Mouse (Mus musculus) C2C12 (cell line): ENCODE results near the gene Atp13a4. TPM values are rescaled to one million over a fixed set of nuclear protein-coding genes. Genes with fewer than 3 reads are reported as not detected.
A peak's percentile ranks its signal among the peaks of the same experiment; 100 is the strongest.

Source experiments
- H3K27me3 ChIP-seq: one replicate; pipeline ENCODE4 v1.6.1; 2011; ENCODE audit not compliant: control insufficient read depth, insufficient read depth, insufficient read length
- H3K36me3 ChIP-seq: one replicate; pipeline ENCODE4 v1.6.1; 2011; ENCODE audit not compliant: control insufficient read depth, insufficient read depth
- H3K4me3 ChIP-seq: one replicate; pipeline ENCODE4 v1.5.1; 2011; ENCODE audit warnings: mild to moderate bottlenecking, control low read depth; ENCODE audit not compliant: poor library complexity, insufficient read depth, severe bottlenecking
- H3K79me2 ChIP-seq: one replicate; pipeline ENCODE4 v1.6.1; 2011; ENCODE audit not compliant: control insufficient read depth, insufficient read depth
- H3K79me3 ChIP-seq: one replicate; pipeline ENCODE4 v1.6.1; 2011; ENCODE audit warnings: low read depth, control low read depth
- H3ac ChIP-seq: one replicate; pipeline ENCODE3; 2011; ENCODE audit warnings: low read depth; ENCODE audit not compliant: control insufficient read depth, insufficient read length
- CEBPB ChIP-seq: IDR thresholded peaks from one replicate; pipeline ENCODE4 v1.6.1; 2011; ENCODE audit warnings: low read depth, mild to moderate bottlenecking, control low read depth, moderate library complexity
- CTCF ChIP-seq: IDR thresholded peaks from one replicate; pipeline ENCODE4 v1.5.1; 2011; ENCODE audit not compliant: control insufficient read depth, insufficient read depth, insufficient read length
- FOSL1 ChIP-seq: IDR thresholded peaks from one replicate; pipeline ENCODE4 v1.8.0; 2011; ENCODE audit warnings: mild to moderate bottlenecking, low read length; ENCODE audit not compliant: poor library complexity, insufficient read depth, severe bottlenecking
- MAX ChIP-seq: IDR thresholded peaks from one replicate; pipeline ENCODE4 v1.6.1; 2011; ENCODE audit warnings: mild to moderate bottlenecking, control low read depth
- MYOD1 ChIP-seq: IDR thresholded peaks from one replicate; pipeline ENCODE4 v1.6.1; 2011; ENCODE audit warnings: low read depth; ENCODE audit not compliant: control insufficient read depth, insufficient read length
- MYOG ChIP-seq: IDR thresholded peaks from one replicate; pipeline ENCODE4 v1.6.1; 2011; ENCODE audit not compliant: control insufficient read depth, insufficient read length; ENCODE audit errors: extremely low read depth
- USF1 ChIP-seq: IDR thresholded peaks from one replicate; pipeline ENCODE4 v1.6.1; 2011; ENCODE audit warnings: low read depth, mild to moderate bottlenecking, control low read depth, moderate library complexity
- polyA plus RNA-seq: library from polyadenylated mRNA; unstranded; fragments of >200 nt; fragmentation: generic; extraction: Trizol; gene quantifications from one replicate; pipeline ENCODE4 v1.2.1, GENCODE M21; 2012; ENCODE audit warnings: missing spikeins

Gene Atp13a4
- polyA plus RNA-seq, 1 experiment = 0.01 TPM

DNA sequence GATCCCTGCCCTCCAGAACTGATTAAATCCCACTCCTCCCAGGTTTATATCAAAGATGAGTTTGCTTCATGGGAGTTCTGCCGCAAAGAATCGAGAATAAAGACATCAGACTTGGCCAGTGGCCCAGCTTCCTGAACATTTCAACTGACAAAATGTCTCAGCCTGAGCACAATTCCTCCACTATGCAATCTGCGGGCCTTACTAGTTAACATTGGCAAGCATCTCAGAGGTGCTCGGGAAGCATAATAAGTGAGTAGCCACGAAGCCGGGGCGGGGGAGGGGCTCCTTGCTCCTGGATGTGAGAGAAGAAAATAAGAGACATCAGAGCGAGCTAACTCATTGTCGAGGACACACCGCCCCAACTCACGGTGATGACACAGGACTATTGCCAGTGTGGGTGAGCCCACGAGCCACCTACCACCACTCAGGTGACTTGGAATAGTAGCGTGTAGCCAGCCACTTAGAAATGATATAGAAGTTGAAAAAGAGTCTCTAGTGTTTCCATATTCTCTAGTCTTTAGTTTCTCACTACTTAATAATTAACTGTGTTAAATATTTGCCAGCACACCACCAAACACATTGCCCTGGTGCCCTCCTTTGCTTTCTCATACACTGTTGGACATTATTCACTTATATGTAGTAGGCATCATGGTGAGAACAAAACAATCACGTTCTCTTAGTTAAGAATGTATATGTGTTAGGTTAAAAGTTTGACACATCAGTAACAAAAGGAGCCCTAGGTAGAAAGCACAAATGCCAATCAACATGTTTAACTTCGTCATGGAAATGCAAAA lies 8.1 kb downstream of the Atp13a4 start:
- H3K79me2 ChIP-seq = no peaks in the 10 kb centered on the region
- TF ChIP-seq CTCF (no peak), USF1 (no peak), MAX (no peak), MYOG (no peak), FOSL1 (no peak), MYOD1 (no peak), CEBPB (no peak)
- no peaks in the 10 kb centered on the region for H3K79me3 ChIP-seq
- no peaks in the 10 kb centered on the region for H3K36me3 ChIP-seq
- no peaks in the 10 kb centered on the region for H3K27me3 ChIP-seq
- H3ac ChIP-seq = no peak overlapping the region
- no peak overlapping the region for H3K4me3 ChIP-seq

DNA sequence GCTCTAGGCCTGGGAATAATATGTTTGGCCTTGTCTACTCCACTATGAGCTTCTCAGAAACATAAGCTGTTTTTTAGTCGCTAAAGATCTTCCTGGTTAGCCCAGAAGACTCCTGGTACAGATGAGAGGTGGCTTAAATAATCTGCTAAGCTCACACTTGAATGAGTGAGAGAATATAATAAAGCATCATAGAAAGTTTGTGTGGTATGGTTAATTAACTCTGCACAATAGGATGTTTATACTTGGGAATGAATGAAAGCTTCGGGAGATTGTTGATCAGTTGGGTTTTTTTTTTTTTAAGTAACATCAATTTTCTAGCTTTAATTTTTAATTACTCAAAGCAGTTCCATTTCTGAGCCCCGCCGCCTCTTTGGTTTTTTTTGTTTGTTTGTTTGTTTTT lies 8.8 kb downstream of the Atp13a4 start:
- H3ac ChIP-seq = no peak overlapping the region
- H3K36me3 ChIP-seq = no peaks in the 10 kb centered on the region
- TF ChIP-seq MYOG = no peak
- no peak for TF ChIP-seq CEBPB
- TF ChIP-seq FOSL1 = no peak
- no peak for TF ChIP-seq CTCF
- TF ChIP-seq MAX = no peak
- no peak for TF ChIP-seq MYOD1
- no peak for TF ChIP-seq USF1
- H3K79me2 ChIP-seq = no peaks in the 10 kb centered on the region
- no peaks in the 10 kb centered on the region for H3K79me3 ChIP-seq
- H3K4me3 ChIP-seq = no peak overlapping the region
- no peaks in the 10 kb centered on the region for H3K27me3 ChIP-seq

DNA sequence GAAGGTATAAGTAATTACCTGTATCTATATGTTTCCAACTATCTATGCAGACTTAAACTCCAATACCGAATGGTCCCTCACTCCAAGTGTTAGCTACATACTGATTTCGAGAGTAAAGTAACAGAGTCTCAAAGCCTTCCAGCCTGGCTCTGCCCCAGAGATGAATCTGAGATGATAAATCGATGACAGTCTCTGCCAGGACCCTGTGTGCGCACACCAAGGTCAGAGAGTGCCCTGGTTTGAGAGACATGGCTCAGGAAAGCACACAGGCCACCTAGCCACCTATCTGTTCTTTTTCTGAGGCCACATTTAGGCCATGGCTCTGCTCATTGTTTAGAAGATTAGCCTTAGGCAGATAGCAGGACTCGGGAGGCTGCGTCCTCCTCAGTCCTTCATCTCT lies 11.0 kb downstream of the Atp13a4 start:
- no peaks in the 10 kb centered on the region for H3K36me3 ChIP-seq
- H3K79me2 ChIP-seq = no peaks in the 10 kb centered on the region
- TF ChIP-seq MAX = no peak
- no peak for TF ChIP-seq MYOG
- no peak for TF ChIP-seq USF1
- no peak for TF ChIP-seq MYOD1
- TF ChIP-seq CTCF = no peak
- no peak for TF ChIP-seq CEBPB
- no peak for TF ChIP-seq FOSL1
- H3K27me3 ChIP-seq = no peaks in the 10 kb centered on the region
- H3K79me3 ChIP-seq = no peaks in the 10 kb centered on the region
- H3K4me3 ChIP-seq = no peak overlapping the region
- H3ac ChIP-seq = no peak overlapping the region

DNA sequence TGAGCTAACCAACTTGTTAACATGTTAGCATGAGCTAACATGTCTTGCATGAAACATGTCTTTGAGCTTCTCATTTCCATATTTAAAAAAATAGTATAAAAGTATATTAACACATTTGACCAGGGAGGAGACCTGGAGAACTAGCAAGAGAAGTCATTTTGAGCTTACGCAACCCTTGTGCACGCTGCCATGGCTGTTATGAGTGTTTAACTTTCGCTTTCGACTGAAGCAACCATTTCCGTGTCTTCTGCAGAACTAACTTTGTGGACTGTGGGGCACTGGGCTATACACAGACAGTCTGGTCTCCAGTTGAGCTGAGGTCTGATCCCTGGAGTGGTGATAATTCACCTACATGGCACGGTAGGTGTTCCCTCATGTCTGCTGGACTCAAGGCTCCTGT lies 17.6 kb downstream of the Atp13a4 start:
- Histone ChIP-seq H3K79me3 (no peaks in the 10 kb centered on the region), H3K27me3 (no peaks in the 10 kb centered on the region), H3K79me2 (no peaks in the 10 kb centered on the region), H3ac (no peak overlapping the region), H3K4me3 (no peak overlapping the region), H3K36me3 (no peaks in the 10 kb centered on the region)
- peak; percentile 32 for TF ChIP-seq CEBPB
- no peak for TF ChIP-seq USF1

DNA sequence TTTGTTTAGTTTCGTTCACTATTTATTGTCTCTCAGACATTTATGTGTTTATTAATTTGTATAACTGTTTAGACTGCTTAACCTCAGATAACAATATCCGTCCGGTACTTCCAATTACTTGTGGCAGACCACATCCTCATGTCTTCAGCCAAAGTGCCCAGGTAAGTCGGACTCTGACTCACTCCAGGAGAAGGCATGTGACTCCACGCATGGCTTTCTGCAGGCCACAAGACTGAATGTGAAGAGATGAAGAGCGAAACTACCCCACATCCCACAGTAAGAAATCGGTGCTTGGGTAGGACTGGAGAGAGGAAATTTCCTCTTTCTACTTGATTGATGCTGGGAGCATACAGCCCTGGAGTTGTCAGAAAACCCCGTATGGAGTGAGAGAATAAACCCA lies 18.1 kb downstream of the Atp13a4 start:
- H3K4me3 ChIP-seq = no peak overlapping the region
- H3K36me3 ChIP-seq = no peaks in the 10 kb centered on the region
- no peak overlapping the region for H3ac ChIP-seq
- H3K27me3 ChIP-seq = no peaks in the 10 kb centered on the region
- no peaks in the 10 kb centered on the region for H3K79me3 ChIP-seq
- H3K79me2 ChIP-seq = no peaks in the 10 kb centered on the region
- TF ChIP-seq CTCF (no peak), MYOG (no peak), USF1 (no peak), MAX (no peak), CEBPB (no peak), MYOD1 (no peak), FOSL1 (no peak)

DNA sequence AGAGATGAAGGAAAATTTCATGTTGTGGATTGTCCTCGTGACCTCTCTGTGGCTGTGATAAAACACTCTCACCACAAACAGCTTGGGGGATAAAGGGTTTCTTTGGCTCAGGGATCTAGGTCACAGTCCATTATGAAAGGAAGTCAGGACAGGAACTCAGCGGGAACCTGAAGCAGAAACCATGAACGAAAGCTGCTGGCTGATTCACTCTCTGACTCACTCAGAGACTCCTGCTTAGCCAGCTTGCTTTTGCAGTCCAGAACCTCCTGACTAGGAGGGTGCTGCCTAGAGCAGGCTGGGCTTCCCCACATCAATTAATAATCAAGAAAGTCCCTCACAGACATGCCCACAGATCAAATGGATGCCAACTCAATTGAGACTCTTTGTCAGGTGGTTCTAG lies 32.2 kb downstream of the Atp13a4 start:
- H3K79me3 ChIP-seq = no peaks in the 10 kb centered on the region
- no peaks in the 10 kb centered on the region for H3K36me3 ChIP-seq
- H3K27me3 ChIP-seq = no peaks in the 10 kb centered on the region
- H3ac ChIP-seq = no peak overlapping the region
- H3K79me2 ChIP-seq = no peaks in the 10 kb centered on the region
- TF ChIP-seq MYOD1 (no peak), CEBPB (no peak), MAX (no peak), USF1 (no peak), FOSL1 (no peak), CTCF (no peak), MYOG (no peak)
- H3K4me3 ChIP-seq = no peak overlapping the region
